In the genomic region with DNA sequence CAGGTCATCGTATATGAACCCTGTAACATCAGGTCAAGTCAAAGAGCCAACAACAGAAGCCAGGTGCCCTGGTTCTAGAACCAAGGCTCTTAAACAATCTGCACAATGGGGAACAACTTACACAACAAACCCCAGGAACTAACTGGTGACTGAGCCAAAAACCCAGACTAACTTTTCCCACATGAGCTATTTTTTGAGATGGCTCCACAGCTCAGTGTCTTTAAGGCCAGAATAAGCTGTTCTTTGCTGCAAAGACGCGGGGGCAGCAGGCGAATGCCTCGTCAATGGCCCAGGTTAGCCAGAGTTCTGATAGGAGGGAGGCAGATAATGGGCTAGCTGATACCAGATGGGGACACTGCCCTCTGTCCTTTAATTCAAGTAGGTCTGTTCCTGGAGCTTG, we compare ENCODE assay signal across 18 mouse cellular contexts.
DNase-seq lines count a peak whose midpoint lies in the region.
"Had no signal": no experiment of that assay in that cellular context is flagged by ENCODE, and none has a peak within 500 bp of the region (broad histone marks: within the 10 kb centered on the region; RNA-seq: fewer than 3 reads in every experiment).

No protein-coding gene starts in this region.

- H3K27ac ChIP-seq in hindbrain, embryonic 10.5 days, result no peak overlapping the region
- H3K27ac ChIP-seq: embryonic facial prominence, embryonic 10.5 days; embryonic facial prominence, embryonic 12.5 days; forebrain, embryonic 13.5 days; forebrain, embryonic 15.5 days had no signal

- no peaks in the 10 kb centered on the region for H3K9me3 ChIP-seq in hindbrain, embryonic 10.5 days
- H3K9me3 ChIP-seq: embryonic facial prominence, embryonic 10.5 days; embryonic facial prominence, embryonic 12.5 days; forebrain, embryonic 13.5 days; forebrain, embryonic 15.5 days had no signal

- 91% methylated on average over 5 of the region's 5 CpGs for WGBS in hindbrain, embryonic 10.5 days

- no peaks in the 10 kb centered on the region for H3K36me3 ChIP-seq in hindbrain, embryonic 10.5 days
- H3K36me3 ChIP-seq: embryonic facial prominence, embryonic 10.5 days; embryonic facial prominence, embryonic 12.5 days; forebrain, embryonic 15.5 days had no signal

- H3K4me3 ChIP-seq in hindbrain, embryonic 10.5 days, result no peak overlapping the region
- H3K4me3 ChIP-seq: embryonic facial prominence, embryonic 10.5 days; embryonic facial prominence, embryonic 12.5 days; forebrain, embryonic 13.5 days; forebrain, embryonic 15.5 days had no signal

- DNase-seq in heart, adult 11 months, result peak; percentile 71
- DNase-seq in heart, adult 8-10 months (ENCODE audit: low spot score), result no peak
- peak; percentile 58 for DNase-seq in brain, adult 2 months (ENCODE audit: low read depth, low spot score)
- peak; percentile 27 for DNase-seq in telencephalon, adult 2 months (ENCODE audit: low read depth, low spot score)
- no peak for DNase-seq in hindbrain, embryonic 10.5 days (ENCODE audit: low spot score)
- DNase-seq: adrenal gland, adult 2 months; adrenal gland, postnatal 10 days; adrenal gland, postnatal 25 days; cerebellum, adult 11-12 months; cerebellum, adult 2 months; cerebellum, adult 9-10 months; cerebellum, postnatal 10 days; cerebellum, postnatal 25 days; forebrain, postnatal 0 days had no signal

- peaks cover 2% of the 10 kb centered on the region for H3K4me1 ChIP-seq in hindbrain, embryonic 10.5 days (replicated peaks)
- H3K4me1 ChIP-seq: embryonic facial prominence, embryonic 12.5 days; forebrain, embryonic 13.5 days; forebrain, embryonic 15.5 days had no signal

- no peaks in the 10 kb centered on the region for H3K27me3 ChIP-seq in hindbrain, embryonic 10.5 days (ENCODE audit: insufficient read depth, poor library complexity, severe bottlenecking)
- H3K27me3 ChIP-seq: embryonic facial prominence, embryonic 12.5 days; forebrain, embryonic 13.5 days; forebrain, embryonic 15.5 days had no signal

Comparison
In these comparisons a context has a peak if more than half of its experiments do, and no peak if none do; other contexts are left out.
1. DNase-seq: peak in heart, adult 11 months (single experiment), brain, adult 2 months (single experiment) and telencephalon, adult 2 months (single experiment); none in heart, adult 8-10 months (single experiment) and hindbrain, embryonic 10.5 days (single experiment).